Mouse (Mus musculus): ENCODE data around the gene Ano6.
A peak's percentile ranks its signal among the peaks of the same experiment; 100 is the strongest.

Gene Ano6

DNA sequence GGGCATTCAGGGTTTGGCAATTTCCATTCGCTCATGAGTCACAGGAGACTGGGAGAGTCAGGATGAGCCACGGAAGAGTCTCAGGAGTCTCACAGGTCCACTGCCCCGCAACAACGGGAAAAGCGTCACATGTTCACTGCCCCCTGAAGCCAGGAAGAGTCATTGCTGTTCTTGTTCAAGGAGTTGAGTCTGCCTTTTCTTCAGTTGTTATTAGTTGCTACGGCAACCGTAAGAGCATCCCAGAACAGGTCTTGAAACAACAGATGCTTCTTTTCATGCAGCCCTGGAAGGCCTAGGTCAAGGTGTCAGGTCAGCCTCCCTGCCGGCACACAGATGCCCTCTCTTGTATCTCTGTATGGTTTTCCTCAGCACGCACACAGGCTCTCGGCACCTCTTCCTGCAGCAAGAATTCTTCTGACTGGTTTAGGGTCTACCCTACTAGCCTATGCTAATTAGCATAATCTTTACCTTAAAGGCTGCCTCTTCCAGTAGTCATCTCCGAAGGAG, 36.9 kb downstream of the Ano6 start:
- DNase-seq (ENCODE audit: low read depth), result peak; percentile 62

GRCm38 (mm10) chr15:95828018-95828646, 37.5 kb downstream of the Ano6 start:
- peak; percentile 77 for DNase-seq (ENCODE audit: low read depth)

- peak; percentile 90 for DNase-seq (ENCODE audit: low read depth)
Observed at GRCm38 (mm10) chr15:95828647-95829254, 38.1 kb downstream of the Ano6 start.

DNA sequence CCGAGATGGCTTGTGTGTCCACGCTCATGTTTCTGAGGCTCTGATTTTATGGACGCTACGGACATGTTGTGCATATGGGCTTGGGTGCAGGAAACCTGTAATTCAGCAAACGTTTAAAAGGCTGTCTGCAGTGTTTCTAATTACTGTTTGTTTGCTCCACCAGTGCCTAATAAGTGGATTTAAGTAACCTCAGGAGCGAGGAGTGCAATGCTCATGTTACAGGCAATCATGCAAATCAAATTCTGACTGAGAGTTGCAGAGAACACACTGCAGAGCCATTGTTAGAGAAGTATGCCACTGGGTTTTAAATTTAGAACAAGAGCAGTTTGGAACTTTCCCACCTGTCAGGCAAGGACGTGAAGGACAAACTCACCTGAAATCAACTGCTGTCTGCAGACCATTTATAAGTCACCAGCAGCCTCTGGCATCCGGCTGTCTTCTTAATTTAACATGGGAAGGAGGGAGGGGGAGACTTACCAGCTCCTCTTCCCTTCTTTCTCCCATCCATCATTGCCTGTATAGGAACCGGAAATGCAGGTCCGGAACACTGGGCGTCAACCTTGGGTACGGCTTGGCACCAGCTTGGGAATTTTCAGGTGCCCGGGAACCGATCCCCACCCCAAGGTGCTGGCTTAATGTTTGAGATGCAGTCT, 39.0 kb downstream of the Ano6 start:
- no peak for DNase-seq (ENCODE audit: low read depth)

GRCm38 (mm10) chr15:95830206-95830560, 39.5 kb downstream of the Ano6 start:
- DNase-seq (ENCODE audit: low read depth), result no peak

DNA sequence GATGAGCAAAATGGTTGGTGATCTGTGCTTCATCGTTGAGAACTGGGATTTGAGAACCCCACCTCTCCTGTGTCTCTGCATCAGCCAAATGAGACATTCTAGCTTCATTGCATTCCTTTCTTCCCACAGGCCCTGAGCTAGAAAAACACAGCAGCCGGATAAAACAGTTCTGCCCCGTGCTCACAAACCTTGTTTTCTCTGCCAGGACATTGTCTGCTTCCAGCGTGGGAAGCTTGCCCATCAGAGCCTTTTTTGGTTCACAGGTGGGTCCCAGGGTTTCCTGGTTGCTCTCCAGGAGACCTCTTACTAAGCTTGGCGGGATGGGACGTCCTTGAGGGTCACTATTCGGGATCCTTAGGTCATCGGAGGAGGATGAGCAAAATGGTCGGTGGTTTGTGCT, 42.6 kb downstream of the Ano6 start:
- DNase-seq (ENCODE audit: low read depth), result no peak

DNA sequence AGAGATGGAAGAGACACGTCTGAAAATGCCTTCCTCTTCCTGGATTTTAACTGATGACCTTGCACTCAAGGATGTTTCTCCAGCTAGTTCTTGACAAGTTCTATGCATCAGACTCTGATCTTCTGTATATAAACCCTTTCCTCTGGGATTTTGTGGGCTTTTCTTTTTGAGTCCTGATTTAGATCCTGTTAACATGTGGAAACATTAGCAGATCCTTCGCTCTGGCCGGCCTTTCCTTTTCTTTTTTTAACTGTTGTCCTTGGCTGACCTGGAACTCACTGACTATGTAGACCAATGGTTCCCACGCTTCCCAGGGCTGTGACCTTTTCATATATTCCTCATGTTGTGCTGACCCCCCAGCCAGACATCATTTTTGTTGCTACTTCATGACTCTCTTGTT, 45.4 kb downstream of the Ano6 start:
- peak; percentile 24 for DNase-seq (ENCODE audit: low read depth)

DNA sequence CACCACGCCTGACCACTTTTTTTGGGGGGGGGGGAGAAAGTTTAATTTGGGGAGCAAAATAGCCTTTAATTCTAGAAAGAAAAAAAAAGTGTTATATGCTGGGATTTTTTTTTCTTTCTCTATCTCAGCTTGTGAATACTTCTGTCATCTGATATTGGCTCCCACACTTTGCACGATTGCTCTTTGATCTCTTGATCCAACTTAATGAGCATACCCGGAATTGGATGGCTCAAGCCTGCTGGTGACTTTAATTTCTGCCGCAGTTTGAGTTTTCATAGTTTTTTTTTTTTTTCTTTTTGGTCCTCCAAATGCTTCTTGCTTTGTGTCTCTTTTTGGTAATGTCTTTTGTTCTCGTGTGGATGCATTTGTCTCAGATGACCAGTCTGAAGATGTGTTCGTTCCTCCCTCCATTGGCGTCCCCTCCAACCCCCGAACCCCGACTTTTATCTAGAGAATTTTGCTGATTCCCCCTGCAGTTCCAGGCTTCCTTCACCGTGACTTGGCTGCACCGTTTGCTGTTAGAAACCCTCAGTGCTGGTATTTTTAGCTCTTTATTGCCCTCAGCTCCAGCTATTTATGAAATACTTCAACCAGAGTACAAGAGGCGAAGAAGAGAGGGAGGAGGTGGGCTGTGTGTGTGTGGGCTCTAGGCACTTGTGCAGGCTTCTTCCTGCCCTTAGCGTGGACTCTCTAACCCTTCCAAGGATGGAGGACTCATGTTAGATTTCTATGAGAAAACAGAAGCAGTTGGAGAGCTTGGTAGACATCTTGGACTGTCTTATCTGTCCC, 46.2 kb downstream of the Ano6 start:
- DNase-seq (ENCODE audit: low read depth), result no peak

DNA sequence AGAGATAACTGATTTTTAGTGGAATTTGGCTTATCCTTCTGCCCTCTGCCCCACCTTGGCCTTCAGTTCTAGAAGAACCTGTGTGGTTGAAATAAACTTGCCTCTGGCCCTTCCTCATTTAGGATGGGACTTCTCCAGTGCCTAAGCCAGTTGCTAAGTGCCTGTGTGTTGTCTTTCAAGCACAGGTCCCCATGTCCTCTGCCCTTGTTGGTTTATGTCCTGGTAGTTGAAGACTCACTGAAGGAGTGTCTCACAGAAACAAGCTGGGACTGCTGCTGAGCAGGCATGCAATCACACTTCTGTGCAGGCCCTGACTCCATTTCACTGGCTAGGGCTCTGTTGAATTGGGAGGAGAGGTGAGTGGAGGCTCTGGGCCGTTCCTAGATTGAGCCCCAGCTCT, 46.9 kb downstream of the Ano6 start:
- DNase-seq (ENCODE audit: low read depth), result no peak

DNA sequence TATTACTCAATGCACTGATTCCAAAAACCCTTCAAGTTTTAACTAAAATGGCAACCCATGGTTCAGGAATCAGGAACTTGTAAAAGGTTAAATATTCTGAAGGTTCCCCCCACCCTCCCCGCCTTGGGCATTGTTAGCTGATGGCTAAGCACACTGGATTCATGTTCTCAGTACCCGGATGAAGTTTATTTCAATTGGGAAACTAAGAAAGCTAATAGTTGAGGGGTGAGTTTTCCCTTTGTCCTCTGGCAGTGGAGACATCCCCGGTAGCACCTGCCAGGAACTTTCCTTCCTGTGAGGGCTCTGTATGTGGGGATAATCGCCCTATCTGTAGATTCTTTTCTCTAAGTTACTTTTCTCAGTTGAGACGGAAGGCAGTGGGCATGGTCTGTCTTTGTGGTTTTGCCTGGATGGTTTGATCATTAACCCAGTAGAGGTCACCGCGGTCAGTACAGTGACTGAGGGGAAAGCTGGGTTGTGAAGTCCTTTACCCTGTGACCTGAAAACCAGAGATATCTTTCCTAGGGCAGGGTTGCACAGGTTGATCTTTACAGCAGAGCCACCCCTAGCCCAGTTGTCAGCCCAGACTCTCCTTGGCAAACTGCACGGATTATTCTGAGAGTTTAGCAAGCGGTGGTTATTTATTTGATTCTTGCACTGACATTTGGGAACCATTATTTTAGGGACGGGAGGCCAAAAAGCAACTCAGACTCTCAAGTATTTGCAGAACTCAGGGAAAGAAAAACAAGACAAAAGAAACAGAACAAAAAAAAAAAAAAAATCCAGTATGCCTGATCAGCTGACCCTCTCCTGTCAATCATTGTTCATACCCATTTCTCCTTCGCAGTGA, 47.8 kb downstream of the Ano6 start:
- peak; percentile 85 for DNase-seq (ENCODE audit: low read depth)

DNA sequence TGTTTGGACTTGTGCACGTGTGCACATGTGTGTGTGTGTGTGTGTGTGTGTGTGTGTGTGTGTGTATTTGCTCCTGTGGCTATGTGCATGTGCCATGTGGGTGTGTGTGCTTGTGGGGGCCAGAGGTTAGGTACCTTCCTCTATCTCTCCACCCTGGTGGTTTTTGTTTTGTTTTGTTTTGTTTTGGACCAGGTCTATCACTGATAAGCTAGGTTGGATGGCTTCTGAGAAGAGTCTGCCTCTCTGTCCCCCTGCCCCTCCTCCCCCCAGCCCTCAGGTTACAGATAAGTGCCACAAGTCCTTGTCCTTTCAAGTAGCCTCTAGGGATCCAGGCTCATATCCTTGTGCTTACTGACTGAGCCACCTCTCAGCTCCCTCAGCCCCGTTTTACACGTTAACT, 49.1 kb downstream of the Ano6 start:
- DNase-seq (ENCODE audit: low read depth), result no peak

DNA sequence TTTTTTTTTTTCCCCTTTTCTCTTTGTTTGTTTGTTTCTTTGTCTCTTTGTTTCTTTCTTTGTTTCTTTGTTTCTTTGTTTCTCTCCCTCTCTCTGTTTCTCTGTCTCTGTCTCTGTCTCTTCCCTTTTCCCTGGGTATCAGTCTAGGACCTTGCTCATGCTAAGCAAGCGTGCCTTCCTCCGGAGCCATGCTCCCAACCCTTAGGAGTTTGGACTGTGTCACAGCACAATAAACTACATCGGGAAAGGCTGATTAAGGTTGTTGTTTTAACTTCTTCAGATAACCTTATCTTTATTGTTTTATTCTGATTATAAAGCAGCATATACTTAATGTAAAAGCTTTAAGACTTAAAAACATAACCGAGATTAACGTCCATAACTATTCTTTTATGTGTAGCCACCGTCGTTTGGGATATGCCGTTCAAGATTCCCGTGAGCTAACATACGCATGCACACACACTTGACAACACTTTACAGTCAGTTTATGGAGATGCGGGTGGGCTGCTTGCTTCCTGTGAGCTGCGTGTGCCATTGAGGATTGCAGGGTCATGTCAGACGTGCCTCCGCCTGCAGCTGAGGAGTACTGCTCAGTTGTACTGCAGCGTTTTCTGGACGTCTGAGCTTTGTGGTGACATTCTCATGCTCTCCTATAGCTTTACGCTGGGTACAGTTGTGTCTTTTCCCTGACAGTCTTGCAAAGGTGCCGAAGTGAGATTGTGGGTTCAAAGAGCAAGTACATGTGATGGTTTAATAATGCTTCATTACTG, 52.7 kb downstream of the Ano6 start:
- no peak for DNase-seq (ENCODE audit: low read depth)

- no peak for DNase-seq (ENCODE audit: low read depth)
Observed at GRCm38 (mm10) chr15:95844412-95844811, 53.8 kb downstream of the Ano6 start.

GRCm38 (mm10) chr15:95846102-95846501, 55.5 kb downstream of the Ano6 start:
- DNase-seq (ENCODE audit: low read depth), result no peak

DNA sequence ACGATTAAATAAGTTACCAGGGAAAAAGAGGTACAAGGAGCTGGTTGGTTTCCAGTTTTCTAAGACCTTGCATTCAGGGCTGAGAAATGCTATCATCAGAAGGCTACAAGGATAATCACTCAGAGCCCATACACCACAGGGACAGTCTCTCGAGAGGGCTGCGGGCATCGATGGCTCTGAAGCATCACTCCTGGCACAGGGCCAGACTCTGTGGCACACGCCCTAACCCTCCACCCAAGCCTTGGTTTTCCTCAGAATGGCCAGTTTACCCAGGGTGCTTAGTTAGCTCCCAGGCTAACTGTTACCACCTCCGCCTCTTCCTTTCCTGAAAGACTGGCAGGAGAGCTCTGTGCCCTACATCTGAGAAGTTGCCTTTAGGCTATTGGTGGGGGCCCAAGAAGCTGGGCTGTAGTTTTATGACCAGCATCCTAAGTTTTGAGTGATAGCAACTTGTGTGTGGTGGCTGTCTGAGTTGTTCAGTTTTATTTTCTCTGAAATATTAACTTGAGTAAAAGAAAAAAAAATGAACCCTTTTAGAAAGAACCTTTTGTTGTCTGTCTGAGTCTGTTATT, 57.9 kb downstream of the Ano6 start:
- DNase-seq (ENCODE audit: low read depth), result no peak

DNA sequence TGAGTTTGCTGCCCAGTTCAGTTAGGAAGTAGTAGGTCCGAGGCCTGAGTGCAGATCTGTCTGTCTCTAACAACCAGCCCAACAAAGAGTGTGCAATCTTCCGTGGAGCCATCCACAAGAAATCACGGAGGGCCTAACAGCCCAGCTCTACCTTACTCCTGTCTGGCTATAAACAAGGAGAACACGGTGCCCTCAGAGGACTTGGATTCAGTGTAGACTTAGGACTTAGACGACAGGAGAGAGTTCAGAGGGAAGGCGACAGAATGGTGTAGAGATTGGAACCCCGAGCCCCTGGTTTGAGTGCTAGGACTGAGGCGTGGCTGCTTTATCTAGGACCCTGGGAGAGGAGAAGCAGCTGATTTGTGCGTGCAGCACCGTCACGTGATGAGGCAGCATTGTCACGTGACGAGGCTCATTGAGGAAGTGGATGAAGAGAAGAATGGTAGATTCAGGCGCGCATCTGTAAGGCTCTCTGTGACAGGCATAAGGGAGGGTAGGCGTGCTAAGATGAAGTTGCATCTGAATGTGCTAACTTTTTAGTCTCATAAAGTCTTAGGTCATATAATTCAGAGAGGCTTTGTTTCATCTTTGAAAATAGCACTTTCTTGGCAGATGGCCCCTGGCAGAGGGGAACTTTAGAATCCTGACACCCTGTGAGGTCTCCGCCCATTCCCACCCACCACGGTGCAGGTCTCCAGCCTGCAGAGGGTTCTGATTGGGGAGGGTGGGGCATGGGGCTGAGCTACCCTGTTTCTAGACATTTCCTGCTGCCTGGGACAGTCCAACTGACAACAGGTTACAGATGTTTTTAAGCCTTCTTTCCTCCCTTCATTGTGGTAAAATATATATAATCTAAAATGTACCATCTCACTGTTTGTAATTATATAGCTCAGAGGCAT, 59.1 kb downstream of the Ano6 start:
- DNase-seq (ENCODE audit: low read depth), result no peak

DNA sequence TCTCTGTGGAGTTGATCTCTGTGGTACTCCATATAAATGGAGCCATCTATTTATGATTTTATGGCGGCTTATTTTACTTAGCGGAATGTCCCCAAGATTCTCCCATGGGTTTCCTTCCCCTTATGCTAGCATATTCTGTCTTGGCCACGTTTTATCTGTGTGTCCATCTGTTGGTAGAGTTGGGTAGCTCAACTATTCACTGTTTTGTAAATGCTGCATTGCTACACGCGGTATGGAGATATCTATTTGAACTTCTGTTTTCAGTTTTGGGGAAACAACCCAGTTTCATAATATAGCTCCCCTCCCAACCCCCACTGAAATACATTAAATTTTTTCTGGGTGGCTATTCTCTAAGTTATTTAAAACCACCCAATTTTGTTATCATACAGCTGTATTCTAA, 59.9 kb downstream of the Ano6 start:
- DNase-seq (ENCODE audit: low read depth), result no peak

GRCm38 (mm10) chr15:95855051-95855844, 64.6 kb downstream of the Ano6 start:
- DNase-seq (ENCODE audit: low read depth), result no peak

GRCm38 (mm10) chr15:95855953-95856352, 65.3 kb downstream of the Ano6 start:
- DNase-seq (ENCODE audit: low read depth), result no peak
